Mouse (Mus musculus) C2C12 (cell line): Measurements from ENCODE around the gene Kcnq5.

Experiments used
- CEBPB ChIP-seq: IDR thresholded peaks from one replicate; pipeline ENCODE4 v1.6.1; 2011; ENCODE audit warnings: low read depth, mild to moderate bottlenecking, control low read depth, moderate library complexity
- CTCF ChIP-seq: IDR thresholded peaks from one replicate; pipeline ENCODE4 v1.5.1; 2011; ENCODE audit not compliant: control insufficient read depth, insufficient read depth, insufficient read length
- MAX ChIP-seq: IDR thresholded peaks from one replicate; pipeline ENCODE4 v1.6.1; 2011; ENCODE audit warnings: mild to moderate bottlenecking, control low read depth
- MYOD1 ChIP-seq: IDR thresholded peaks from one replicate; pipeline ENCODE4 v1.6.1; 2011; ENCODE audit warnings: low read depth; ENCODE audit not compliant: control insufficient read depth, insufficient read length
- USF1 ChIP-seq: IDR thresholded peaks from one replicate; pipeline ENCODE4 v1.6.1; 2011; ENCODE audit warnings: low read depth, mild to moderate bottlenecking, control low read depth, moderate library complexity

- TF ChIP-seq CTCF (no peak), MYOD1 (no peak), USF1 (no peak), MAX (no peak), CEBPB (no peak)
Measured at GRCm38 (mm10) chr1:21749297-21749696, 212.4 kb downstream of the Kcnq5 start.
